Mouse (Mus musculus): ENCODE data around the gene Ncoa5. TPM values are rescaled to one million over a fixed set of nuclear protein-coding genes. Genes with fewer than 3 reads are reported as not detected.

Gene Ncoa5
- 9.3 TPM for polyA plus RNA-seq (2014; fragmentation: Illumina TruSeq; extraction: RNeasy Lipid Tissue Mini Kit (QIAGEN cat#74804); ENCODE audit: low read depth, low replicate concordance)

DNA sequence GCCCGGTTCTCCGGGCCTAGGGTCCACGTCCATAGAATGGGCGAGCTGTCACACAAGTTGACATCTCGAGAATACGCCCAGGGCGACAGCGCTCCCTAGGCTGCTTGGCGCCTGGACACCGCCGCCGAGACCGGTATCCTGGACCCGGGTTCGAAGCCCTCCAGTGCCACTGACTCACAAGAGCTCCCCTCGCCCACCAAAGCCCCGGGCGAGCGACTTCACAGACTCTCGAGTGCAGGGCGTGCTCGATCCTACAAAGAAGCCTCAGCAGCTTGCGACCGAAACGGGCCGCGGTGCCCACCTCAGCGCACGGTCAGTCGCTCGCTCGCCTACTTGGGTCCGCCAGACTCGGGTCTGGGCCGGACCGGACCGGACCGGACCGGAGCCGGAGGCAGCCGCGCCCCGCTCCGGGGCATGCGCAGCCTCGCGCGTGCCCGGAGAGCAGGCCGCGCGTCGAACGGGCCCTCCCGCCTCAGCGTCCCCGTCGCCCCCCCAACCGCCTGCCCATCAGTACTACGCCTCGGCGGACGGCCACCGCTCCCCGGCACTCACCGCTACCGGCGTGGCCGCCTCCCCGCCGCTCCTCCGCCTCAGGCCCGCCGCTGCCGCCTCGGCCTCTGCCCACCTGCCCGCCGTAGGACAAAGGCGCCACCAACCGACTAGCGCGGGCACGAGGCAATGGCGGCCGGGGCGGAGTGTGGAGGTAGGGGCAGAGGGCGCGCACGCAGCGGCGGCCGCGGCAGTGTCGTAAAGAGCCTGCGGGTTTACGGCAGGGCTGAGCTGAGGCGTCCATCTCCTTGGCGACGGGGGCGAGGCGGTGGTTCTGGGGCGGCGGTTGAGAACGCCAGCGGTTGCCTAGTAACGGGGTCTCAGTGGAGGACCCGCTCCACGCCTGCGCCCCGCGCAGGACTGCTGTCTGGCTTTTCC lies at the start of gene Ncoa5:
TSS of gene Ncoa5 (minus strand) at position 737 of the 927 bp plus-strand sequence.

DNA sequence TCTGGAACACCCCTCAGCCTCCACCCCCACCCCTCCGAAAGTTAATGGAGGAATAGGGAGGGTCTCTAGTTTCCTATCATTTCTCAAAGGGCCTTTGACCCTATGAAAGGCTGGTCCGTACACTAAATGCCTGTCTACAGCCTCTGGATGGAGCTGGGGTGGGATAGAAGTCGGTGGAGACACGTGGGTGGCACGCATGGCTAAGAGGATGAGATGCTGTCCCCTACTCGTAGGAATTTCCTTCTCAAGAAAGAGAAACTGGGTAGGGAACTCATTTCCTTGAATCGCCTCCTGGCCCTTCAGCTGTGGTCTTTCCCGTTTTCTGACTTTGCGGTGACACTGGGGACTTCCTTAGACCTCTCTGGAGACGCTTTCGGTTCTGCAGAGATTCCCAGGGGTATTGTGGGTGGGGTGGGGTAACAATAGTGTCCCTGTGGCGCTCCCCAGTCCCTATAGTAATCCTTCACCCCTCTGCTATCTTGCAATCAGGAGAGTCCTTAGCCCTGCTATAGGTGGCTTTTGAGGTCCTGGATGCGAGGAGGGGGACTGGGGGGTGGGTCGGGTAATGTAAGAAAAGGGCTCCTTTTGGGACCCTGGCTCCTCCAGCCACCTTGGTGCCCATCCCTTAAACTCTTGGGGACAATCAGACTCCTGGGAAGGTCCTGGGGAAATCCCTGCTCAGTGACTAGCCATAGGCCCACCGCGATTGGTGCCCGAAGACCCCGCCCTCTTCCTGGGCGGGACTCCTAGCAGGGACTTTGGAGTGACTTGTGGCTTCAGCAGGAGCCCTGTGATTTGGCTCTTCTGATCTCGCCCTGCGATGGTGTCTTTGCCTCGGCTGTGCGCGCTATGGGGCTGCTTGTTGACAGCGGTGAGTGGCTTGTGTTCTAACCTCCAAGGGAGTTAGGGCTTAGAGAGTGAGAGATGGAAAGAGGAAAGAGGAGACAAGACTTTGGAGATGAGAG lies 20.5 kb upstream of the Ncoa5 start, which contains the start of gene Cd40:
TSS of gene Cd40 (plus strand) at position 740 of the 965 bp plus-strand sequence.

DNA sequence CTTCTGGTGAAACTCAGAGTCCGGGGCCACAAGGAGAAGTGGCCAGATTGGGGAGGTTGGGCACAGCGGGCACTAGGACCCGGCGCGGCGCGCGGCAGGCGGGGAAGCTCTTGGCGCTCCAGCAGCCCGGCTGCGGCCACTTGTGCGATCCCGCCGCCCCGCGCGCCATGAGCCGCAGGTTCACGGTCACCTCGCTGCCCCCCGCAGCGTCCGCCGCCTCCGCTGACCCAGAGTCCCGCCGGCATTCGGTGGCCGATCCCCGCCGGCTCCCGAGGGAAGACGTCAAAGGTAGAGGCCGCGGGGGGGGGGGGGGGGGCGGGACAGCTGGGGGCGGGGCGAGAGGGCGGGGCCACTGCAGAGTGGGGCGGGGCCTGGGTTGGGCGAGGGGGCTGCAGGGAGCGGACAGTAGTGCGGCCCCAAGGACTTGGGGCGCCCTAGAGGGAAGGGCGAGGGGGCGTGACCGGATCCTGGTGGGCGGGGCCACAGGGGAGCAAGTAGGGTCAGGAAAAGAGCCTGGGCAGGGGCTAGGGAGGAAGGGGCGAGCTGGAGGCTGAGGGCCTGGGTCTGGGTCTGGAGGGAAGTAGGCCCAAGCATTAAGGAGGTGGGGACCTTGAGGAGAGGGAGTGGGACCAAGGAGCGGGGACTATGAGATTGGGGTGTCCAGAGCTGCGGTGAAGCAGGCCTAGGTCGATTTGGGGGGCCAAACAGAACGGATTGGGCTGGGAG lies 73.8 kb downstream of the Ncoa5 start, which contains the start of gene Slc12a5:
TSS of gene Slc12a5 (plus strand) at position 87 of the 726 bp plus-strand sequence.

Other genes starting within 250 kb of the Ncoa5 start
- 1.1 TPM for gene Snx21, start 249.0 kb downstream of the Ncoa5 start, polyA plus RNA-seq (2014; fragmentation: Illumina TruSeq; extraction: RNeasy Lipid Tissue Mini Kit (QIAGEN cat#74804); ENCODE audit: low read depth, low replicate concordance)
- gene Acot8, start 230.0 kb downstream of the Ncoa5 start, polyA plus RNA-seq (2014; fragmentation: Illumina TruSeq; extraction: RNeasy Lipid Tissue Mini Kit (QIAGEN cat#74804); ENCODE audit: low read depth, low replicate concordance), result 1.7 TPM
- gene Zswim3, start 229.8 kb downstream of the Ncoa5 start, polyA plus RNA-seq (2014; fragmentation: Illumina TruSeq; extraction: RNeasy Lipid Tissue Mini Kit (QIAGEN cat#74804); ENCODE audit: low read depth, low replicate concordance), result 1.5 TPM
- gene Zswim1, start 212.2 kb downstream of the Ncoa5 start, polyA plus RNA-seq (2014; fragmentation: Illumina TruSeq; extraction: RNeasy Lipid Tissue Mini Kit (QIAGEN cat#74804); ENCODE audit: low read depth, low replicate concordance), result 3.4 TPM
- not detected for gene Spata25, start 206.3 kb downstream of the Ncoa5 start, polyA plus RNA-seq (2014; fragmentation: Illumina TruSeq; extraction: RNeasy Lipid Tissue Mini Kit (QIAGEN cat#74804); ENCODE audit: low read depth, low replicate concordance)
- 52.2 TPM for gene Ctsa, start 202.0 kb downstream of the Ncoa5 start, polyA plus RNA-seq (2014; fragmentation: Illumina TruSeq; extraction: RNeasy Lipid Tissue Mini Kit (QIAGEN cat#74804); ENCODE audit: low read depth, low replicate concordance)
- gene Neurl2, start 201.4 kb downstream of the Ncoa5 start, polyA plus RNA-seq (2014; fragmentation: Illumina TruSeq; extraction: RNeasy Lipid Tissue Mini Kit (QIAGEN cat#74804); ENCODE audit: low read depth, low replicate concordance), result not detected
- gene Pltp, start 177.2 kb downstream of the Ncoa5 start, polyA plus RNA-seq (2014; fragmentation: Illumina TruSeq; extraction: RNeasy Lipid Tissue Mini Kit (QIAGEN cat#74804); ENCODE audit: low read depth, low replicate concordance), result 0.44 TPM
- 4.1 TPM for gene Pcif1, start 155.6 kb downstream of the Ncoa5 start, polyA plus RNA-seq (2014; fragmentation: Illumina TruSeq; extraction: RNeasy Lipid Tissue Mini Kit (QIAGEN cat#74804); ENCODE audit: low read depth, low replicate concordance)
- 0.16 TPM for gene Zfp335, start 123.1 kb downstream of the Ncoa5 start, polyA plus RNA-seq (2014; fragmentation: Illumina TruSeq; extraction: RNeasy Lipid Tissue Mini Kit (QIAGEN cat#74804); ENCODE audit: low read depth, low replicate concordance)
- 0.40 TPM for gene Mmp9, start 94.1 kb downstream of the Ncoa5 start, polyA plus RNA-seq (2014; fragmentation: Illumina TruSeq; extraction: RNeasy Lipid Tissue Mini Kit (QIAGEN cat#74804); ENCODE audit: low read depth, low replicate concordance)
- 1.7 TPM for gene Slc12a5, start 74.1 kb downstream of the Ncoa5 start, polyA plus RNA-seq (2014; fragmentation: Illumina TruSeq; extraction: RNeasy Lipid Tissue Mini Kit (QIAGEN cat#74804); ENCODE audit: low read depth, low replicate concordance)
- 0.49 TPM for gene Cd40, start 20.8 kb upstream of the Ncoa5 start, polyA plus RNA-seq (2014; fragmentation: Illumina TruSeq; extraction: RNeasy Lipid Tissue Mini Kit (QIAGEN cat#74804); ENCODE audit: low read depth, low replicate concordance)
- gene 1700025C18Rik, start 55.9 kb upstream of the Ncoa5 start, polyA plus RNA-seq (2014; fragmentation: Illumina TruSeq; extraction: RNeasy Lipid Tissue Mini Kit (QIAGEN cat#74804); ENCODE audit: low read depth, low replicate concordance), result not detected
- not detected for gene Cdh22, start 200.0 kb upstream of the Ncoa5 start, polyA plus RNA-seq (2014; fragmentation: Illumina TruSeq; extraction: RNeasy Lipid Tissue Mini Kit (QIAGEN cat#74804); ENCODE audit: low read depth, low replicate concordance)